Mouse (Mus musculus): Measurements from ENCODE around the gene Gm281.
"Not testable (repeated sequence)": the region's sequence is repeated elsewhere in the genome, so short reads cannot be mapped to it uniquely, and the experiment has no call there.

Gene Gm281

DNA sequence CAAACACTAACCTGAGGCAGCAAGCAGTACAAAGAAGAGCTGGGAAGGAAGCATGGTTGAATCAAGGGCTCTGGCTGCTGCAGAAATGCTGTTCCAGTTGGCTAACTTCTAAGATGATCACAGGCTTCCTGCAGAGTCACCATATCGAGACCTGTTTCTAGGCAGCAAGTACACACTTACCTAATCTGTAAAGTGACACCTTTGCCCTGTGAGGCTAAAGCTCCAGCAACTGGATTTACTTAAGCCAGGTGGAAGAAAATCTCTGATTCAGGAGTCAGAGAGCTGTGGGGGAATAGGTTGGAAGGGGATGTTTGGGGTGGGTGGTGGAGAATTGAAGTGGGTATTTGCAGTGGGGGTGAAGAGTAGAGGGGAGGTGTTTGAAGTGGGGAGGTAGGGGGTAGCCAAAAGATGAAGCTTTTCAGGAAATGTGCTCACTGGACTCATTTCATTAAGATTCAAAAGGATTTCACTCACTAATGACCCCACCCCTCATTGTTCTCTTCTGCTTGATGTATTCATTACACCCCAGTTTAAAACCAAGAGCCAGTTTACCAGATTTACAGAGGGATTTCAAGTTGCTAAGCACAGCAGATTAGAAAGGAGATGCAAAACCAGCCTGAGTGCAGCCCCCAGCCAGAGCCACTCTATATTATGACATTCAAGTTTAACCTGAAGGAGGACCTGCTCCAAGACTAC is at the start of gene Gm281:
TSS of gene Gm281 (minus strand) at position 92 of the 696 bp plus-strand sequence.
- DNase-seq (ENCODE audit: low spot score): no peak

DNA sequence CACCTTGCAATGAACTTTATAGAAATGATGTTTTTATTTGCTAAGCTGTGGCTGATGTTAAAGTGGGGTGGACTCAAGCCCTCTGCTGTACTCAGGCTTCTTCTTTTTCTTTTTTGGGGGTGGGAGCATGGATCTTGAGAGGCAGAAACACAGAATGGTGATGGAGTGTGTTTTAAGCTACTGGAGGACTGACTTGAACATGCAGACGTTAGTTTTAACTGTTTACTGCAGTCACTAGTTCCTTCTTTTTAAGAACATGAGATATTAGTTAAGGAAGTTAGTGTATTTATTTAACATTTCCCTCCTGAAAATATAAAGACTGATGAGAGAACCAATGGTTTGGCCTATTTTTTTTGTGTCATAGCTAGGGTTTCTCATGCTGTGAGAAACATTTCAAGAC is 49.2 kb upstream of the Gm281 start:
- no peak for DNase-seq (ENCODE audit: low spot score)

DNA sequence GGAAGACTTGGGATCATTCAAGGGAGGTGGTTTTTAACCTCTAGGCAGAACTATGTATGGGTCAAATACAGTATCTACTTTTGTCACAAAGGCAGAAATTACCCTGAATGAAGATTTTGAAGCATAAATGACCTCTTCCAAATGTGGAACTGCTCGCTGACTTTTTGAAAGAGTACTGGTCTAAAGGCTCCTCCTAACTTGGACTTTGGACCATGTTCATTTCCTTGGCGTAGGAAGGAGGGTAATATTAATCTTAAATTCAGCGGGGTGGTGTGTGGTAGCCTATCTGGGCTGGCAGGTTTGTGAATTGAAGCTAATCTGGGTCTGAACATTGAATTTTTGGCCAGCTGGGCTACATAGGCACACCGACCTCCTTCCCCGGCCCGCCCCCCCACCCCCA is 48.2 kb upstream of the Gm281 start:
- DNase-seq (ENCODE audit: low spot score): no peak

DNA sequence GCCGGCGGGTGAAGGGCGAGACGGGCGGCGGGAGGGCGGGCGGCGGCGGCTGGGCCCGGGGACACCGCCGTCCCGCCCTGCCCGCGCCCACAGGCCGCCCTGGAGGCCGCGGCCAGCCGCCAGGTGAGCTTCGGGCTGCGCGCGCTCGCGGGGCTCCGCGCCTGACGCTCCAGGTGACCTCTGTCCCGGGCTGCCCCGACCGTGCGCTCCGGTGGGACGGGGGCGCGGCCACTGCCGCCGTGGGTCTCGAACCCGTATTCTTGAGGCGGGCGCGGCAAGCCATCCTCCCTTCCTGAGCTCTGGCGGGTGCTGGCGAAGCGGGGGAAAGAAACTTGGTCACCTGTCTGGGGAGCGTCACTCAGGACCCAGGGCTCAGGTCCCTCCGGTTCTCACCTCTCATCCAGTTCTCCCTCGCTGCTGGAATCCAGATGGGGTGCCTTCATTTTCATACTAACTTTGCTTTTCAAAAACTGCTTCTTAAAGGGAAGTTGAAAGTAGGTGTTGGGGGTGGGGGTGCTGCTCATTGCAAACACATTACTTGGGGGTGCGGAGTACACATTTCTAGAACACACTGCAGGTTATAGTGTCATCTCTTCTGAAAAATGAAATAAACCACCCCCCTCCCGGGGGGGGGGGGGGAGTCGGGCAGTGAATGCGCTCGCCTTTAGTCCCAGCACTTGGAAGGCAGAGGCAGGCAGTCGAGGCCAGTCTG is 47.3 kb upstream of the Gm281 start, which contains the start of the genes Atxn7 and Thoc7:
TSS of gene Atxn7 (plus strand) at position 40 of the 712 bp plus-strand sequence.
TSS of gene Thoc7 (minus strand) at position 452 of the 712 bp plus-strand sequence.
- peak; percentile 21 for DNase-seq (ENCODE audit: low spot score)

DNA sequence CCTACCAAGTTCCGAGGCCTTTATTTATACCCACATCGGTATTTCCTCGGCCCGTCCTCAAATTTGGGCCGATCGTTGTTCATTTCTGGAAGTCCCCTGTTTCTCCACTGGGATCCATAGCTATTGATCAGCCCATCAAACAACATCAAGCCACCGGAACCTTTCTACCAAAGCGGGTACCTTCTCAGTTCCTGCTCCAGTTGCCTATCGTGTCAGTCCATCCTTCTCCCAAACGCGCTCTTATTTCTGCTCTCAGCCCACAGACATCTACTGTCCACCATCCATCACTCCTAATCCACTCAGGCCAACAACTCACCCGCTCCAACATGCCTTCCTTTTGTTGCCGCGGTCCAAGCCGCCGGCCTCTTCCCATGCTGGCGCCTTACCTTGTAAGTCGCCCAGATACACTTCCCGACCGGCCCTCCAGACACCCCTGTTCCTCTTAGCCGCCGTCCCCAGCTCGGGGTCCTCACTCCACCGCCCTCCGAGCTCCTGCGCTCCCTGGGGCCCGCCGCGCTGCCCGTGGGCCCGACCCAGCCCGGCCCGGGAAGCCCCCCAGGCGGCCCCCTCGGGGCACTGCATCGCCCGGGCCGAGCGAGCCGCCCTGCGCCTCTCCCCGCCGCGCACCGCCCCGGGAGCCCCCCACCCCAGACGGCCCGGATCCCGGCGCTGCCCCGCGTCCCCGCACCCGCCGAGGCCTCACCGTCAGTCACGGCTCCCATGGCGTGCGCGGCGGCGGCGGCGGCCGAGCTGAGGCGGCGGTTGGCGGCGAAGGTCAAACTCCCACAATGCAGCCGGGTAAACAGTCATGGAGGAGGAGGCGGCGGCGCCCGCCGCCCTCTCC is 46.4 kb upstream of the Gm281 start:
- DNase-seq (ENCODE audit: low spot score): peak; percentile 59

DNA sequence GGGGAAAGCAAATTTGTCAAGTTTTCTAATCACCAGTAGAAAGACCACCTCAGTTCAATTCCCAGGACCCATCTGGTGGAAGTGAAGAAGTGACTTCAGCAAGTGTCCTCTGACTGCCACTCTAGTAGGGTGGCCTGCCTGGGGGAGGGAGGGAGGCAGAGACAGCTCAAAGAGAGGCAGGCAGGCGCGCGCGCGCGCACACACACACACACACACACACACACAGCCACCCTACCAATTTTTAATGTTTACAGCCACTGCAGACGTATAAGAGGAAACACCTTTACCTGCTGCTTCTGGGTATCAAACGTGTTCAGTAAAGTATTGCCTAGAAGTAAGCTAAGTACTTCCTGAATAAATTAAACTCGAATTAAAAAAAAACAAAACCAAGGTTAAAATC is 45.8 kb upstream of the Gm281 start:
- DNase-seq (ENCODE audit: low spot score): peak; percentile 16

DNA sequence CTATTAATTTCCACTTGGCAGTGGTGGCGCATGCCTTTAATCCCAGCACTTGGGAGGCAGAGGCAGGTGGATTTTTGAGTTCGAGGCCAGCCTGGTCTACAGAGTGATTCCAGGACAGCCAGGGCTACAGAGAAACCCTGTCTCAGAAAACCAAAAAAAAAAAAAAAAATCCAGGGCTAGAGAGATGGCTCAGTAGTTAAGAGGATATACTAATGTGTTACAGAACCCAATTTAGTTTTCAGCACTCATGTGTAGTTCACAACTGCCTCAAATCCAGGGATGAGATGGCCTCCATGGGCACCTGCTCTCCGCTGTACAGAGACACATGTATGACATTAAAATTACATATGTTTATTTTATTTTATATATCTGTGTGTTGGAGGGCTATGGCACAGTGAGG is 37.9 kb upstream of the Gm281 start:
- DNase-seq (ENCODE audit: low spot score): not testable (repeated sequence)

DNA sequence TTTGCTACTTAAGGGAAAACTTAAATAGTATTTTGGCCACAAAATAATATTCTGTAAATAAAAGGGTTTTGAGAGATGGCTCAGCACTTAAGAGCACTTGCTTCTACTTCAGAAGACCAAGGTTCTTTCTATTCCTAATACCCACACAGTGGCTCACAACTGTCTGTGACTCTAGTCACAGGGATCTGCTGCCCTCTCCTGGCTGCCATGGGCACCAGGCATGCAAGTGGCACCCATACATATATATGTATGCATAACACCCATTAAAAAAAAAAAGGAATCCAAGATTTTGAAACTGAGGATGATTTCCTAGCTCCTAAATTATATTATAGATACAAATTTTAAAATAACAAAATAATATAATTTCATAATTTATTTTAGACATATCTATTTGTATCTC is 36.1 kb upstream of the Gm281 start:
- no peak for DNase-seq (ENCODE audit: low spot score)

DNA sequence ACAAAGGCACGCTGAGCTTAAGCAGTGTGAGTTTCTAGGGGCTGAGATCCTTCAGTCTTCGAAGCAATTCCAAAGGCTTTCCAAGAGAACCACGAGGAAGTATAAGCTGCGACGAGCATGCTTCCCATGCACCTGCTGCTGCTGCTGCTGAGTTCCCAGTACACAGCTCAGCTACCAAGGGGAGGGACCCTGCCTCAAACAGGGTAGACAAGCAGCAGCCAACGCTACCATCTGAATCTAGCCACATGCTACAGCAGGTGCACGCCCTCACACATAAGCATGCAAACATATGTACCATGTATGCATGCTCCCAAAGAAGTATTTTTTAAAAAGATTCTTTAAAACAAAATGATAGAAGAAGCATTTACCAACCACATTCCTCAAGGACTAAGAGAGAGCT is 34.1 kb upstream of the Gm281 start:
- no peak for DNase-seq (ENCODE audit: low spot score)

DNA sequence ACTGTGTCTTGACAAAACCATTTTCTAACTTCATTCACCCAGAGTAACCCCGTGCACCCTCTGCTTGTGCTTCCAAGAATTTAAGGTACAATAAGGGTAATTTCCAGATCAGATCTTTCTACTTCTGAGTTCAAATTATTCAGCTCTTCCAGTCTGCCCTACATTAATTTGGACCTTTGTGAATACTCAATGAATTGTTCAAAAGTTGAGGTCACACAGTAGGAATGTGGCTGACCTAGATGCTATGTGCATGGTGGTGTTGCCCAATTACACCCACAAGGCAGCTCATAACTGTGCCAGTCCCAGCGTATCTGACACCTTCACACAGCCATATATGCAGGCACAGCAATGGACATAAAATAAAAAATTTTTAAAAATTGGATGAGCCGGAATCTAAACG is 30.4 kb upstream of the Gm281 start:
- DNase-seq (ENCODE audit: low spot score): no peak

DNA sequence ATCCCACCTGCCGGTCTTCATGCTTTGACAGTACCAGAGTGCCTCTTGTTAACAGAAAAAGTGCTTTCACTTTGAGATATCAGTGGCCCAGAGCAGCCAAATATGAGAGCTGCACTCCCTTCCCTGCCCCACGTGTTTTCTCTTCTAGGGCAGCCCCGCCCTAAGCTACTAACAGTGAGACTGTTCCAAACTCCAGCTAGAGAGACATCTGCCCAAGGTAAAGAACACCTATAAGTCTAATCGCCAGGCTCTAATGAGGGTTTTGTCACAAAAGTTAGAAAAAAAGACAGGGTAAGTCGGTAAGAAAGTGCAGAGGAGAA is 19.7 kb upstream of the Gm281 start:
- DNase-seq (ENCODE audit: low spot score): no peak

DNA sequence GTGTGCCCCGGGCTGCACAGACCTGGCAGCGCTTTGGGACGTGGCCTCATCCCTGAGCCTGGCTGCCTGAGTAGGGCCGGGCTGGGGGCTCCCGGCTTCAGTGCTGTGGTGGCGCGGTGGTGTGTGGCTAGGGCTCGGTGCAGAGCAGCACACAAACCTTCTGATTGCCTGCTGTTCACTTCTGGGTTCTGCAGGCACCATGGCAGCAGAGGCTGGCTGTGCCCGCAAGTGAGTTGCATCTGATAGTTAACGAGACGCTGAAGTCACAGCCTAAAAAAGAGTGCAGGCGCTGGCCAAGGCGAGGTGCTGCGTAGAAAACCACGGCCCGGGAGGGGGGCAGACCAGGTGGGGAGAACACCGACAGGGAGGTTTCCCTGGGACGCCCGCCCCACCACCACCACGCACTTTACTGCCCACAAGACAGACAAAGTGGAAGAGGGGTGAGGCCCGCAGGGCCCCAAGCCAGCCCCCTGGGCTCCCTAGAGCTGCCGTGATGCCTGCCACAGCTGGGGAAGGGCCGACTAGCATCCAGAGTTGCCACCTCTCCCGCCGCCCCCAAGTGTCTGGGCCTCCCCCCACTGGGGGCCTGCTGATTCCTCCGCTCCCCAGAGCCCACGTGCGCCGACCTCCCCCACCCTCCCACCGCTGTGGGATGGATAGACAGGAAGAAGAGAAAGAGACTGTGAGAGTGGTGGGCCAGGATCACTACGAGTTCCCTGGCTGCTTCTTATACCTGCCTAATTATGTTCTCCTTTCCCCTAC is 19.2 kb upstream of the Gm281 start:
- no peak for DNase-seq (ENCODE audit: low spot score)

DNA sequence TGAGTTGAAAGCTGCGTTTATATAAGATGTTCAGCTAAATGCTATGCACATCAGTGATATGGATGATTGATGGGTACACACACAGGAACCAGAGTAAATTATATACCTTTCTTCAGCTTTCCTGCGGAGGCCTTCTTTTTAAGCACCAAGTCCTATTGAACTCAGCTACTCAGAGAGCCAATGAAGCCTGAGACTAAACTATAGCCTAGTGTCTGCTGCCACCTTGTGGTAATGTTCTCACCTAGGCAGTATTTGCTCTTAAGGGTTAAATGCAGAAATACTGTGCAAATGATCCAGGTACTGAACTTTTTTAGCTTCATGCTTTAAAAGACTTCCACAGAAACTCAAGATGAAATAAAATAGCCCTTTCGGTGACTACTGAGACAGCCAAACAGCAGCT is 3.4 kb upstream of the Gm281 start:
- peak; percentile 76 for DNase-seq (ENCODE audit: low spot score)

DNA sequence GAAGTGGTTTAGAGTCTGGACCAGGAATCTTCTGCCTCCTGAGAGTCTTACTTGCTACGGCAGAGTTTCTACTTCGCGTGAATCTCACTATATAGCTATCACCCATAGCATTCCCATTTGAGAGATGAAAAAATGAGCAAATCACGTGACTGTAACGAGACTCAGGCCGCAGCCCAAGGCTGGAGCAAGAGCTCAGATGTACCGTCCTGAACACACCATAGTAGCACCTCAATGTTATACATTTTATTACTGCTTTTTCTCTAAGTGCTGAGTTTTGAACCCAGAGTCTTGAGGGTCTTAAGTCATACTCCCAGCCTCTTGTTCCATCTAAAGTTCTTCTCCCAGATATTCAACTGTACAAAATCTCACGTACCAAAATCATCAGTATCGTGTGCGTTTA is 2.9 kb upstream of the Gm281 start:
- no peak for DNase-seq (ENCODE audit: low spot score)

DNA sequence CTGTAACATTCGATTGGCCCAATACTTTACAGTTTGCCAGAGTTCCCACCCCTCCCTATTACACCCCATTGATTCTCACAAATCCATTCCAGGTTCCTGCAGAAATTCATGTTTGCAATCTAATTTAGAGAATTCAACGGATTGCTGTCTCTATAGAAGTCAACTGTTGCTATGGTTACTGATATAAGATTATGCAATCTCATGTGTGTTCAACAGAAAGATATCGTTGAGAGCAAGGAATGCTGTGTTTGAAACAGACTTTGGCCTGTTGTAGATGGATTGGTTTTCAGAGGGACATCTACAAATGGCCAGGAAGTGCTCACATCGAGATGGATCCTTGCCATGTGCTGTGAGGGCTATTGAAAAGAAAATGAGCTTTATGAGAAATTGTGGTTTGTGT is 929 bp upstream of the Gm281 start:
- DNase-seq (ENCODE audit: low spot score): no peak

DNA sequence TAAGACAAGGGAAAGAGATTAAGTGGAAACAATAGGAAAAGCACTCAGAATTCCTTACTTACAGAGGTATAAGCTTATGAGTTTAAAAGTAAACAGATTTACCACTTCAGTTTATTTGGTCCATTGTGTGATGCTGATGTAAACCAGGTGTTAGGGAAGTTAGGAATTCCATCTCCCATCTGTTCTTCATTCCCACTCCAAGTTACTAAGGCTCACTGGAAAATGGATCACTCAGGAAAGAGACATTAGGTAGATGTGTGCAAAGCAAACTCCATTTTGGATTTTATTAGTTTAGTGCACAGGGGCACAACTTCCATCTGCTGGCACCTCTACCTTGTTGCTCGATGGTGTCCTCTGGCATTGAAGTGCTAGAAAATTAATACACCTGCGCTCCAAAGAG is 4.1 kb downstream of the Gm281 start:
- DNase-seq (ENCODE audit: low spot score): no peak

DNA sequence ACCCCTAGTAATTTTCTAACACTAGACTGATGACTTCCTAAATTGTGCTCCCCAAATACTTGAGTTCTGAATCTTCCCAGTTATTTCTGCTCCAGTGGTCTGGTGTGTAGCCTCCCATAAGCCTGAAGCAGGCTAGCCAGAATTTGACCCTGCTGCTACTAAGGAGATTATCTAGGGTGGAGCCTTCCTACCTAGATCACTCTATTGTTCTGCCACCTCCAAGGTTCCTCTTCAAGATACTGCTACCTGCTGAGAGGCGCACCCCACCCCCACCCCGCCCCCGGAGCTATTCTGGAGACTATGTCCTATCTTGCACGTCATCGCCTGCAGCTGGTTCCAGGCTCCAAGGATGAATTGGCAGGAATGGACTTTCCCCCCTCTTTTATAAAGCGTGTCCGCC is 7.1 kb downstream of the Gm281 start:
- no peak for DNase-seq (ENCODE audit: low spot score)

DNA sequence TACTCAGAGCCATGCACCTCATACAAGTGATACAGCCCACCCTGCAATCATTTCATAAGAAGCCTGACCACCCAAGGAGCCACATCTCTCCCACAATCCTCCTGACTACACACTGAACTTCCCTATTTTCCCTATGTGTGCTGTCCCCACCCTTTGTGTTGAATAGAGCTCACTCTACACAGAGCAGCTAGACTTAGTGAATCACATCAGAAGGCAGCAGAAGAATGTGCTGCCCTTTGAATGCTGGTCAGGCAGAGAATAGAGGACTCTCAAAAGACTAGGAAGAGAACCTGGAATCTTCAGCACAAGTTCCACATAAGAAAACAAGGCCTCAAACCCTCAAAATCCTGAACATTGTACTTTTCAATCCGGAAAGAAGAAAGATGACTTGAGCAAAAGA is 7.8 kb downstream of the Gm281 start:
- no peak for DNase-seq (ENCODE audit: low spot score)

DNA sequence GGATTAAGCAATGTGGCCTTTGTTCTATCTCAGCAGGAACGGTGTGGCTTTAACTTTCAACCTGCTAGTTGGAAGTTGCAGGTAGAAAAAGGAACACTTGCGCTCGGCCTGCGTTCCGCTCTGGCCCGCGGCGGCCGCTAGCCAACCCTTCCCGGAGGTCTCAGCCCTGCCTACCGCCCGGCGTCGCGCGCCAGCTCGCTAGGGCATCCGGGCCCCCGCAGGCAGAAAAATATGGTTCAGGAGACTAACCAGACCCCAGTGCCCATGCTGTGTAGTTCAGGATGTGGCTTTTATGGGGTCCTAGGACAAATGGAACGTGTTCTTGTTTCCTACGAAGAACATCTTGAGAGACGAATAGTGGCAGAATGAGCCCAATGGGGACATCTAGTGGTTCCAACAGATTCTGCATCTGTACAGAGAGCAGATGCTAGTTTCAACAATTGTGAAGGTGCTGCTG is 12.6 kb downstream of the Gm281 start:
- DNase-seq (ENCODE audit: low spot score): peak; percentile 75

DNA sequence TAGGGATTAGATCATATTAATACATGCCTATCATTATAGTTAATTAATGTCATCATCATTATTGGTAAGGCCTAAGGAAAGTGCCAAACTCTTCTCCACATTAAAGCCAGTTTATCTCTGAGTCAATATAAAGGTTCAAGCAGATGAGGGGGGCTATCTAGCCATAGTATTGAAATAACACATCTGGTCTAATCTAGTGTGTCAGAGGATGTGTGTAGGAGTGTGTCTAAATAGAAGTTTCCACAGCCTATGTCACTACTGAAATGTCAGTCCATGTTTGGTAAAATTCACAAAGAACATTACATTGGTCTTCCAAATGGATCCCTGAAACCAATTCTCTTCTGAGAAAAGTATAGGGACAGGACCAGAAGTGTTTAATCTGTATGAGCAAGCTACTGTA is 19.1 kb downstream of the Gm281 start:
- DNase-seq (ENCODE audit: low spot score): no peak

DNA sequence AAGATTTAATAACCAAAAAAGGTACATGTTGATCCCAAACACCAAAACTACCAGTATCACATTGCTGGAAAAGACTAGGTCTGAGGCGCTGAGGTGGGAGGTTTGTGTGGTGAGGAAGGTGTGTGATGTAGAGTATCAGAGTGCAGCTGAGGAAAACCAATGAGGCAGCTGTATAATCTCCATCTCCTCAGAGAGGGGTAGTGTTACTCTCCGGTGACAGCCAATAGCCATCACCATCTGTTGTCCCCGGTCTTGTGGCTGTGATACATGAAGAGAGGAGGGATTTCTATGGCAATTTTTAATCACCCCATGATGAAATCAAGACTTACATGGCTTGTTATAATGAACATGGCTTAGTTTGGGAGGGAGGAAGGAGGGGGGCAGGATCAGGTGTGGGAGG is 20.5 kb downstream of the Gm281 start:
- no peak for DNase-seq (ENCODE audit: low spot score)

DNA sequence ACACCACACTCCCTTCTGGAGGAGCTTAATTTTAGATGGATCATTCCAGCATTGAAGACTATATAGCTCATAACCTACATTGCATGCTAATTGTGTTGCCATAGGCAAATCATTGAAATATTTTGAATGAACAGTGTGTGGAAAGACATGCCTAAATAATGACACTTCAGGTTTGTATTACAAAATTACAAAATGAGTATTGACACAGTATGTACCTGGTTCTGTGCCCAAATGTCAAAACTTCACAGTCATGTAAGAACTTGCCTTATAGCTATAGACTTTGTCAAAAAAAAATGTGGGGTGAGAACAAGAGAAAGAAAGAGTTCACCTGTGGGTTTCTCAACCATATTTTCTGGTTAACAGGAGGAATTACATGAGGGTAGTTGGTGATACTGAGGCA is 52.9 kb downstream of the Gm281 start:
- DNase-seq (ENCODE audit: low spot score): no peak
